Mouse (Mus musculus): ENCODE data around the gene Kat6b. TPM values are rescaled to one million over a fixed set of nuclear protein-coding genes. Genes with fewer than 3 reads are reported as not detected.

Gene Kat6b
- polyA plus RNA-seq, 1 experiment = 15.5 TPM

GRCm38 (mm10) chr14:21560481-21561209 is 79.4 kb downstream of the Kat6b start:
- DNase-seq (ENCODE audit: low read depth) = no peak

GRCm38 (mm10) chr14:21561396-21562065 is 80.3 kb downstream of the Kat6b start:
- DNase-seq (ENCODE audit: low read depth) = no peak

GRCm38 (mm10) chr14:21563584-21564118 is 82.4 kb downstream of the Kat6b start:
- no peak for DNase-seq (ENCODE audit: low read depth)

GRCm38 (mm10) chr14:21565541-21566353 is 84.5 kb downstream of the Kat6b start:
- DNase-seq (ENCODE audit: low read depth) = no peak

GRCm38 (mm10) chr14:21567293-21567984 is 86.2 kb downstream of the Kat6b start:
- no peak for DNase-seq (ENCODE audit: low read depth)

GRCm38 (mm10) chr14:21568821-21569220 is 87.6 kb downstream of the Kat6b start:
- no peak for DNase-seq (ENCODE audit: low read depth)

- no peak for DNase-seq (ENCODE audit: low read depth)
These were observed 93.6 kb downstream of the Kat6b start for GRCm38 (mm10) chr14:21574686-21575309.

GRCm38 (mm10) chr14:21576867-21577266 is 95.6 kb downstream of the Kat6b start:
- DNase-seq (ENCODE audit: low read depth) = no peak

- DNase-seq (ENCODE audit: low read depth) = no peak
These were observed 100.0 kb downstream of the Kat6b start for GRCm38 (mm10) chr14:21581198-21581597.

- no peak for DNase-seq (ENCODE audit: low read depth)
These were observed 101.1 kb downstream of the Kat6b start for GRCm38 (mm10) chr14:21582301-21582700.

- DNase-seq (ENCODE audit: low read depth) = no peak
These were observed 101.8 kb downstream of the Kat6b start for GRCm38 (mm10) chr14:21583051-21583450.

- no peak for DNase-seq (ENCODE audit: low read depth)
These were observed 102.6 kb downstream of the Kat6b start for GRCm38 (mm10) chr14:21583868-21584267.

- no peak for DNase-seq (ENCODE audit: low read depth)
These were observed 103.4 kb downstream of the Kat6b start for GRCm38 (mm10) chr14:21584468-21585135.

GRCm38 (mm10) chr14:21585491-21586251 is 104.4 kb downstream of the Kat6b start:
- DNase-seq (ENCODE audit: low read depth) = no peak

- peak; percentile 93 for DNase-seq (ENCODE audit: low read depth)
These were observed 105.4 kb downstream of the Kat6b start for GRCm38 (mm10) chr14:21586481-21587118.

- no peak for DNase-seq (ENCODE audit: low read depth)
These were observed 106.7 kb downstream of the Kat6b start for GRCm38 (mm10) chr14:21587931-21588330.

GRCm38 (mm10) chr14:21589620-21590019 is 108.4 kb downstream of the Kat6b start:
- no peak for DNase-seq (ENCODE audit: low read depth)

GRCm38 (mm10) chr14:21590205-21590604 is 109.0 kb downstream of the Kat6b start:
- no peak for DNase-seq (ENCODE audit: low read depth)

- no peak for DNase-seq (ENCODE audit: low read depth)
These were observed 110.9 kb downstream of the Kat6b start for GRCm38 (mm10) chr14:21592152-21592551.
